Mouse (Mus musculus) hindbrain, embryonic 11.5 days (tissue): Measurements from ENCODE around the gene Zbtb18. TPM values are rescaled to one million over a fixed set of nuclear protein-coding genes. Genes with fewer than 3 reads are reported as not detected.

ENCODE experiments used
- ATAC-seq: fragments of 200-750 bp; cut with Nextera tagmentation; 2 replicates; pipeline ENCODE4 v1.8.0; 2017; ENCODE audit warnings: mild to moderate bottlenecking, moderate TSS enrichment, moderate library complexity; ENCODE audit not compliant: low FRiP score
- DNase-seq: peaks from one replicate; pipeline ENCODE4 v3.0.0-alpha.2; 2015; ENCODE audit warnings: low spot score
- H3K27ac ChIP-seq: fragments of 300-500 bp; sonication (generic); 2 replicates; pipeline ENCODE4 v1.5.1; 2014; ENCODE audit warnings: mild to moderate bottlenecking, low read depth, low read length
- H3K27me3 ChIP-seq: fragments of 300-500 bp; sonication (generic); 2 replicates; pipeline ENCODE4 v1.6.1; 2014; ENCODE audit warnings: mild to moderate bottlenecking, low read length, moderate library complexity, mixed read lengths; ENCODE audit not compliant: control insufficient read depth, insufficient read depth
- H3K36me3 ChIP-seq: fragments of 300-500 bp; sonication (generic); 2 replicates; pipeline ENCODE4 v1.6.1; 2014; ENCODE audit warnings: mild to moderate bottlenecking, low read length, moderate library complexity, mixed read lengths; ENCODE audit not compliant: control insufficient read depth, insufficient read depth
- H3K4me1 ChIP-seq: fragments of 300-500 bp; sonication (generic); replicated peaks from 2 replicates; pipeline ENCODE4 v1.6.1; 2014; ENCODE audit warnings: low read length, mixed read lengths; ENCODE audit not compliant: control insufficient read depth, insufficient read depth
- H3K4me2 ChIP-seq: fragments of 300-500 bp; sonication (generic); replicated peaks from 2 replicates; pipeline ENCODE4 v1.6.1; 2014; ENCODE audit warnings: mild to moderate bottlenecking, low read depth, low read length
- H3K4me3 ChIP-seq: fragments of 300-500 bp; sonication (generic); 2 replicates; pipeline ENCODE4 v1.5.1; 2014; ENCODE audit warnings: low read depth, low read length
- H3K9ac ChIP-seq: fragments of 300-500 bp; sonication (generic); 2 replicates; pipeline ENCODE4 v1.6.1; 2014; ENCODE audit warnings: low read depth, low read length
- H3K9me3 ChIP-seq: fragments of 300-500 bp; sonication (generic); 2 replicates; pipeline ENCODE4 v1.6.1; 2016; ENCODE audit warnings: low read length; ENCODE audit not compliant: control insufficient read depth
- WGBS: fragments of 180-500 bp; shearing (Covaris S2); extraction: QIAGEN DNeasy Blood & Tissue Kit; methylation state at CpG from one replicate; pipeline ENCODE4 v1.1.7; 2014; 5-methylcytosine and 5-hydroxymethylcytosine counted together
- polyA plus RNA-seq: library from polyadenylated mRNA; unstranded; fragments of >200 nt; fragmentation: Nextera tagmentation; extraction: Ambion mirVana; gene quantifications from 2 replicates; pipeline ENCODE4 v1.2.1, GENCODE M21; 2014

Gene Zbtb18
- polyA plus RNA-seq, 1 experiment from 2014 or later = 20.0 TPM

DNA sequence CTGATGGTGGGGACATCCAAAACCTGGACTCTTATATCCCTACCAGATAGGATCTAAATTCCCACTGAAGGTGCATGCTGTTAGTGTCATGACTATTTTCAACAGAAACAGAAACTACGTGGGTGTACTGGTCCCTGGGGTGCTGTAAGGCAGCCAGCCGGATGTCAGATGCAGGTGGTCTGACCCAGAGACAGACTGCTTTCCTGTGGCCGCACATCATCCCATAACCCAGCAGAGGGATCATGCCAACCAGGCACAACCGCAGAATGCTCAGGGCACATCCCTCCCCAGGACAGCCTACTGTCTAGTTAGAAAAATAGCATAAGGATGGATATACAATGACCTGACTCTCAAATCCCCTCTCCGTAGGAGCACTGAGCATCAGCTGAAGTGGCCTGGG, 14.3 kb upstream of the Zbtb18 start:
- ATAC-seq (no peak), DNase-seq (no peak)
- Histone ChIP-seq H3K4me1 (no peaks in the 10 kb centered on the region), H3K4me2 (no peak overlapping the region), H3K9me3 (no peaks in the 10 kb centered on the region), H3K36me3 (no peaks in the 10 kb centered on the region), H3K27me3 (no peaks in the 10 kb centered on the region), H3K9ac (no peak overlapping the region), H3K27ac (no peak overlapping the region), H3K4me3 (no peak overlapping the region)
- 78% methylated on average over 5 of the region's 5 CpGs for WGBS

DNA sequence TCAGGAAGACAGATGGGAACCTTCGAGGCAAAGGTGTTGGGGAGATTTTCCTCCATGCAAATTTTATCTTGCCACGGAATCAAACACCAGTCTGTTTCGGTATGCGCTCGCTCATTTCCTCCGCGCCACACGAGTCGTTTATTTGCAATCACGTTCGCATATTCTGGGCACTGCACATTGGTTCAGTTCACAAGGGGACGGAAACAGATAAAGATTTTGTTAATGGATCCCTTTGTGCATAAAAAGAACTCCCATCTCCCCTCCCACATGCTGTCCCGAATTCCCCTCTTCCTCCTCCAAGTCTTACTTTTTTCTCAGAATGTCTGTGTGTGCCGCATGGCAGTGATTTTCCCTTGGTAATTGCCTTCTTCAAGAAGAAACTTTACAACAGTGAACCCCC, 13.8 kb upstream of the Zbtb18 start:
- no peaks in the 10 kb centered on the region for H3K4me1 ChIP-seq
- H3K4me2 ChIP-seq = no peak overlapping the region
- no peak for DNase-seq
- 85% methylated on average over 14 of the region's 14 CpGs for WGBS
- no peak for ATAC-seq
- no peaks in the 10 kb centered on the region for H3K27me3 ChIP-seq
- H3K4me3 ChIP-seq = no peak overlapping the region
- no peak overlapping the region for H3K27ac ChIP-seq
- H3K36me3 ChIP-seq = no peaks in the 10 kb centered on the region
- no peak overlapping the region for H3K9ac ChIP-seq
- H3K9me3 ChIP-seq = no peaks in the 10 kb centered on the region

DNA sequence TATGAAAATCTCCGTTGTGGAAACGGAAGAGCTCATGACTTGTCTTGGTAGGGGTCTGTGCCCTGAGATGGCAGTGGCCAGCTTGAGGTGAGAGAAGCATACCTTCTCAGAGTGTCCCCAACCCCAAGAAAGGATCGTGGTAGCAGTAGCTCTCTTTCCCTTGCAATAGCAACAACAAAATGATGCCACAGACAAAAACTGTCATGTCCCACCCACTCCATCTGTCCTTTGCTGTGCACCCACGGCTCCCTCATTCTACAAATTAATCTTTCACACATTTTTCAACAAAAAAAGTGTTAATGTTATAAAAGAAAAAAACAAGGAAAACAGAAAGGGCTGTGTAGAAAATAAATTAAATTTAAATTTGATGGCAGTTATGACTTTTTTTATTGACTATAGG, 13.1 kb upstream of the Zbtb18 start:
- Histone ChIP-seq H3K27ac (no peak overlapping the region), H3K36me3 (no peaks in the 10 kb centered on the region), H3K4me3 (no peak overlapping the region), H3K9ac (no peak overlapping the region), H3K27me3 (no peaks in the 10 kb centered on the region), H3K4me2 (no peak overlapping the region), H3K4me1 (no peaks in the 10 kb centered on the region), H3K9me3 (no peaks in the 10 kb centered on the region)
- WGBS = 70% methylated on average over 4 of the region's 4 CpGs
- no peak for ATAC-seq
- DNase-seq = no peak

DNA sequence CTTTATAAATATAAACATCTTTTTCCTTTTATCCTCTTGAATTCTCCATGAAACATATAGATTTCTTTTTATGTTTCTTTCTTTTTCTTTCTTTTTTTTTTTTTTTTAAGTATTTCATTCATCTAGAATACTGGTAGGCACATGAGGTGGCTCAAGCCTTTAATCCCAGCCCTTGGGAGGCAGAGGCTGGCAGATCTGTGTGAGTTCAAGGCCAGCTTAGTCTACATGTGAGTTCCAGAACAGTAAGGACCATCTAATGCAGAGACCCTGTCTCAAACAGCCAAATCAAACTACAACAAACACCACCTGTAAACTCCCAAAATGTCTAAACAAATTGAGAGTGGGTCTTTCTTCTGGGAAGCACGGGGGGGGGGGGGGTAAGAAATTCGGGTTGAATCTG, 1.7 kb upstream of the Zbtb18 start:
- Histone ChIP-seq H3K4me2 (peak overlapping the region; percentile 51), H3K4me3 (0 out of 2 replicates have a peak overlapping the region, but pooled peaks have one; percentile 53)
- no peak for ATAC-seq

DNA sequence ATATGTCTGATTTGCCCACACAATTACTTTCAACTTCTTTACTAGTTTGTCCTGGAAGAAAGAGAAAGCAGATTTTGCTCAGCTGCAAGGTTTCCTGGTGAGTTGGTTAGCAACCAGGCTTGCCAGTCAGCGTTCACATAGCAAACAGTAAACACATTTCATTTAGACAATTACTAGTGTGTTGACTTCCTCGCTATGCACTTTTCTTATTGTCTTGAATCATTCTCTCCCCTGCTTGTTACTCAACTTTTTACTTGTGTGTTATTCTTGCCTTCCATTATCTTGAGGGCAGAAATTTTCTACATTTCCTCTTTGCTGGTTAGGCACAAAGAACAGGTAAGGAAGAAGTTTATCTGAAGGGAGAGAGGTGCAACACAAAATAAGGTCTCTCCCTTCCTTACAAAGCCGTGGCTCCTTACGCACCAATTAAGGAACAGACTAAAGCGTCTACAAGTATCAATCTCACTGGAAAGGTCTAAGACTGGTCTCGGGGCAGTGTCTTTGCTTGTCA, 1.1 kb upstream of the Zbtb18 start:
- under 1% methylated on average over 6 of the region's 6 CpGs for WGBS
- ATAC-seq = no peak
- H3K36me3 ChIP-seq = no peaks in the 10 kb centered on the region

More for the DNA sequence above, 1.7 kb upstream of the Zbtb18 start:
- peak overlapping the region; percentile 97; the same call in 1 of the 2 replicates for H3K27ac ChIP-seq
- H3K9me3 ChIP-seq = no peaks in the 10 kb centered on the region
- no peaks in the 10 kb centered on the region for H3K27me3 ChIP-seq
- DNase-seq = no peak
- H3K4me1 ChIP-seq = no peaks in the 10 kb centered on the region; the same call in 1 of the 2 replicates
- 29% methylated on average over 1 of the region's 2 CpGs for WGBS
- H3K9ac ChIP-seq = no peak overlapping the region
- H3K36me3 ChIP-seq = no peaks in the 10 kb centered on the region

DNA sequence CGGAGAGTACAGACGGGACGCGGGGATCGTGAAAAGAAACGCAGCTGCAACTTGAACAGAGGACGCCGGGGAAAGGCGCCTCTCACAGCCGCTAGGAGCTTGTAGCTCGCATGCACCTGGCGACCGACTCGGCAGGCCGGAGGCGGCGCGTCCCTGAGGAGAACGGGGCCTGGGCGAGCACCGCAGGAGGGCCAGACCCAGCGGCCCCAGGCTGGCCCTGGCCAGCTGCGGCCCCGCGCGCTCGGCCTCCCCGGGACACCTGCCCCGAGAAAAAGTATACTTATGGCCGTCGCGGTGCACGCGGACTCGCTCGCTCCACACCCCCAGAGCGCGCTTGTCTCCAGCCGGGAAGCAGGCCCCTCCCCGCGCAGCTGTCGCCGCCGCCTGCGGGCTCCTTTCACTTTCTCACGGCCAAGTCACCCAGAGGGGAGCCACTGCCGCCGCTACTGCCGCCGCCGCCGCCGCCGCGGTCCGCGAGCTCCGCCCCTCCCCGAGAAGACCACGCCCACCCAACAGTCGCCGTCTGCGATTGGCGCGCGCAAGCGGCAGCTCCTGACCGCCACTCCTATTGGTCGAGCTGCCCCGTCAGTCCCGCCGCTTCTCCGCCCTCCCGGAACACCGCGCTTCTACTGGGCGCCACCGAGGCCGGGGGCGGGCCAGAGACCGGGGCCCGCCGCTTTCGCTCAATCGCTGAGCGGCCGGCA, 507 bp upstream of the Zbtb18 start:
- H3K4me2 ChIP-seq = peak overlapping the region; percentile 51
- H3K4me1 ChIP-seq = peaks cover 2% of the 10 kb centered on the region; the same call in 1 of the 2 replicates
- peak overlapping the region; percentile 90 for H3K4me3 ChIP-seq
- H3K27me3 ChIP-seq = no peaks in the 10 kb centered on the region
- ATAC-seq = peak; percentile 97
- peak overlapping the region; percentile 75 for H3K9ac ChIP-seq
- WGBS = under 1% methylated on average over 51 of the region's 87 CpGs
- H3K9me3 ChIP-seq = no peaks in the 10 kb centered on the region
- peak overlapping the region; percentile 97 for H3K27ac ChIP-seq
- no peaks in the 10 kb centered on the region for H3K36me3 ChIP-seq
- peak; percentile 96 for DNase-seq

More for the DNA sequence above, 1.1 kb upstream of the Zbtb18 start:
- no peak for DNase-seq
- Histone ChIP-seq H3K4me3 (peak overlapping the region; percentile 53), H3K9ac (peak overlapping the region; percentile 75), H3K27ac (peak overlapping the region; percentile 97), H3K27me3 (no peaks in the 10 kb centered on the region), H3K4me1 (peaks cover 2% of the 10 kb centered on the region; the same call in 1 of the 2 replicates), H3K9me3 (no peaks in the 10 kb centered on the region), H3K4me2 (peak overlapping the region; percentile 51)

DNA sequence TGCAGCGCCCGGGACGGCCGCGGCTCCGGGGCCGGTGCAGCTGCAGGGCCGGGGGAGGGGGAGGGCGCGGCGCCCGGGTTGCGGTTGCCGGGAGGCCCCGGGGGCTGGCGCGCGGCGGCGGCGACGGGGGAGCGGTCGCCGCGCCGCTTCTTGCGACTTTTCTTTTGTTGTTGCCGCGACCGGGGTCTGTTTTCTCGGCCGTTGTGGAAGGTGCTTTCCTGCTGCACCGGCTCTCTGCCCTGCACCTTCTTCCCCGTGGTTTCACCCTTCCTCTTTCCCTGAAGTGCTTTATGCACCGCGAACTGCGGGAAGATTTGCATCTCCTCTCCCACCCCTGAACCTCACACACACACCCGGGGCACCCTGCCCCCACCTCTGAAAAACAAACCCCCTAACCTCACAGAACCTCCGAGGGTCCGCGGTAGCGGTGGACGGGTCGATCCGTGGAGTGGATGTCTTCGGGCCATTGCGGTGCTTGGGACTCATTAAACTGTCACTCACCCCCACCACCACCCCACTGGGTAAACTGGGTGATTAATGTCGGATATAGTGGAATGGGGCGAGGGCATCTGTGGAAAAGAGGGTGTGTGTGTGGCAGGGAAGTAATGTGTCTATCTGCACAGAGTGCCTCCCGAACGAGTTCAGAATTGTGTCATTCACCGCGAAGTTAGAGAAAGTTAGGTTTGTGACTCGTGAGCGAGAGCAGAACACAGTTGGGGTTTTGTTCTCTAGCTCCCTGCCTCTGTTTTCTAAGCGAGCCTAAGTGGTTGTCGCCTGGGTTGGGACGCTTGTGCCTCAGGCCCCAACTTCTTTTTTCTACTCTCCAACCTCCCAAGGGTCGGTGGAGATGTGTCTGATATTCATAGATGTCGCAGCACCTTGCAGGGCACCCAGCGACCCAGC, 921 bp downstream of the Zbtb18 start:
- peak; percentile 60 for DNase-seq
- peak overlapping the region; percentile 99 for H3K9ac ChIP-seq
- H3K9me3 ChIP-seq = no peaks in the 10 kb centered on the region
- H3K4me2 ChIP-seq = peak overlapping the region; percentile 72
- H3K36me3 ChIP-seq = 0 out of 2 replicates have a peak, but pooled peaks cover under 1% of the 10 kb centered on the region
- peaks cover 13% of the 10 kb centered on the region for H3K4me1 ChIP-seq
- no peaks in the 10 kb centered on the region for H3K27me3 ChIP-seq
- H3K4me3 ChIP-seq = peak overlapping the region; percentile 90
- WGBS = under 1% methylated on average over 49 of the region's 62 CpGs
- 0 out of 2 replicates have a peak, but pooled peaks have one; percentile 0 for ATAC-seq
- H3K27ac ChIP-seq = peak overlapping the region; percentile 100

DNA sequence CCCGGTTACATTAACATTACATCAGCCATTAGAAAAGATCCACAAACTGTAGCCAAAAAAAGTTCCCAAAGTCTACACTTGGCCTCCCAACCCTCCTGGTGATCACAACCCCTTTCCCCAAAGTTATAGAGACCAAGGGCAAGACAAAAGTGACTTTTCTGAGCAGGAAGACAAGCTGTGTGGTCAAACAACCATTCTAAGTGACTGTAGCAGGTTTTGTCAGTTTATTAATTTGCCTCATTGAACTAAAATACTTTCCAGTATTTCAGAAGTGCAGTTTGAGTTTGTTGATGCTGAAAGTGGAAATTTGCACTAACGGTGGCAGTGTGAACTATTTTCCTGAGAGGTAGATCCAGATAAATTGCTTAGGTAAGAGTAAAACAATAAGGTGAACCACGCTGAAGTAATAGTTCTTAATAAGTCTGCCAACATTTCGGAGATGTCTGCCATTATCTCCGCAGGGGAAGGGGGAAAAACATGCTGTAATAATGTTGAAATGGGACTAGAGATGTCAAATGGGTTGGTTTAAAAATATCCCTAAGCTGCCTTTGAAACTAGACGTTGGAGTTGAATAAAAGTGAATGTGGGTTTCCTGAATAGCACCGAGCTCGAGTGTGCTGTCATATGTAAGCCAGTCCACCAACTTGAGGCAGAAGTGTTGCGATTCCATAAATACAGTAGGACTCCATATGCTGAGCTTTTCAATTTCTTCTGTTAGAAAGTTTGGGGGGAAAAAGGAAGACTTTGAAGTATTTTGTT, 1.8 kb downstream of the Zbtb18 start:
- H3K4me1 ChIP-seq = peaks cover 16% of the 10 kb centered on the region
- H3K27ac ChIP-seq = peak overlapping the region; percentile 100
- peak overlapping the region; percentile 72 for H3K4me2 ChIP-seq
- 20% methylated on average over 9 of the region's 9 CpGs for WGBS
- no peaks in the 10 kb centered on the region for H3K9me3 ChIP-seq
- peak overlapping the region; percentile 90 for H3K4me3 ChIP-seq
- H3K27me3 ChIP-seq = no peaks in the 10 kb centered on the region
- ATAC-seq (no peak), DNase-seq (no peak)
- 0 out of 2 replicates have a peak, but pooled peaks cover 4% of the 10 kb centered on the region for H3K36me3 ChIP-seq
- H3K9ac ChIP-seq = peak overlapping the region; percentile 99
